In the genomic region with DNA sequence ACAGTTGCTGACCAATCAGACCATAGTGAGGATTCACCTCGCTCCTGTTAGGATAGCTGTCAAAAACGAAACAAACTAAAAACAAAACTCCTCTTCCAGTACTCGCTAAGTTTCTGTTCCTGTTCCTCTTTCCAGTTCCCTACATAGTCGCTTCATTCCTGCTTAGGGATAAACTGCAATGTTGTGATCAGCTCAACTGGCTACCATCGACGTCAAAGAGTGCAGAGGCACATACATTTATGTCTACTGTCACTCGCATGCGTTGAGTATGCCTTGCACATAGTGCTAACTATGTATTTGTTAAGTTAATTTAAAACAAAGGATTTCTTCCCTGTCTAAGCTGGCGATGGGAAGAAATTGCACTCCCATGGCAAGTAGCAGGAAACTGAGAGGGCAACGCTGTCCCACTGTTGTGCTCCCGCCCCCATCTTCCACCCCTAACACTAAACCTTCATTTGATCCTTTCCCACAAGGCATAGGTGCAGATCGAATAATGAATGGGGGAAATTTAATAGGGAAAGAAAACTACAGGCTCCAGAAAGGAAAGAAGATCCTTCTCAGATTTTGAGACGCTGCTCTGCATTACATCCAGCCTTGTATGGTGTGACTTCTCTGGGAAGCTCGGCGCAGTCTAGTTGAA, we compare ENCODE assay signal across 7 mouse cellular contexts. TPM values are rescaled to one million over a fixed set of nuclear protein-coding genes. Genes with fewer than 3 reads are reported as not detected.
A peak's percentile ranks its signal among the peaks of the same experiment; 100 is the strongest.
DNase-seq lines count a peak whose midpoint lies in the region; ATAC-seq and TF ChIP-seq lines count a peak whose summit lies in the region.

No protein-coding gene starts in this region.

- H3K27ac ChIP-seq in spleen, adult 2 months (ENCODE audit: insufficient read depth, low read length): peak overlapping the region; percentile 52
- H3K27ac ChIP-seq in forebrain, postnatal 0 days (ENCODE audit: low read depth, low read length): peak overlapping the region; percentile 66
- peak overlapping the region; percentile 72 for H3K27ac ChIP-seq in liver, embryonic 16.5 days (ENCODE audit: low read length)

- no peak for TF ChIP-seq CTCF in spleen, adult 2 months (IDR thresholded peaks at IDR 0.05; ENCODE audit: extremely low read depth, insufficient read depth, insufficient read length, insufficient replicate concordance)
- TF ChIP-seq CTCF in forebrain, postnatal 0 days (IDR thresholded peaks at IDR 0.05; ENCODE audit: low read depth): no peak

- H3K9ac ChIP-seq in forebrain, postnatal 0 days: peak overlapping the region; percentile 56
- H3K9ac ChIP-seq in liver, embryonic 16.5 days (ENCODE audit: low read depth, low read length): peak overlapping the region; percentile 75

- peaks cover 6% of the 10 kb centered on the region; the same call in 1 of the 2 replicates for H3K4me1 ChIP-seq in spleen, adult 2 months (ENCODE audit: control insufficient read depth, insufficient read depth, insufficient read length)
- peaks cover 21% of the 10 kb centered on the region for H3K4me1 ChIP-seq in forebrain, postnatal 0 days (ENCODE audit: insufficient read depth)
- peaks cover 33% of the 10 kb centered on the region for H3K4me1 ChIP-seq in liver, embryonic 16.5 days (ENCODE audit: control insufficient read depth, low read depth, low read length)

- no peaks in the 10 kb centered on the region for H3K36me3 ChIP-seq in spleen, adult 2 months (ENCODE audit: control insufficient read depth, insufficient read depth, low read length)
- H3K36me3 ChIP-seq in forebrain, postnatal 0 days (ENCODE audit: insufficient read depth): no peaks in the 10 kb centered on the region; the same call in 1 of the 2 replicates
- peaks cover 12% of the 10 kb centered on the region for H3K36me3 ChIP-seq in liver, embryonic 16.5 days (ENCODE audit: control insufficient read depth, insufficient read depth)

- no peaks in the 10 kb centered on the region for H3K9me3 ChIP-seq in forebrain, postnatal 0 days (ENCODE audit: low read length)
- H3K9me3 ChIP-seq in liver, embryonic 16.5 days (replicated peaks; ENCODE audit: control insufficient read depth, low read length): peaks cover 3% of the 10 kb centered on the region; the same call in 1 of the 2 replicates

- no peak for ATAC-seq in forebrain, postnatal 0 days
- no peak for ATAC-seq in liver, embryonic 16.5 days (ENCODE audit: low read depth)

- peak overlapping the region; percentile 64; the same call in 1 of the 2 replicates for H3K4me3 ChIP-seq in spleen, adult 2 months (ENCODE audit: extremely low read depth, insufficient read depth, insufficient read length)
- H3K4me3 ChIP-seq in forebrain, postnatal 0 days (ENCODE audit: low read depth, low read length): peak overlapping the region; percentile 49
- peak overlapping the region; percentile 71 for H3K4me3 ChIP-seq in liver, embryonic 16.5 days (ENCODE audit: low read depth, low read length)

- H3K4me2 ChIP-seq in forebrain, postnatal 0 days (ENCODE audit: low read depth): peak overlapping the region; percentile 81
- peak overlapping the region; percentile 91 for H3K4me2 ChIP-seq in liver, embryonic 16.5 days (ENCODE audit: low read depth, low read length)

- no peak for TF ChIP-seq POLR2A in spleen, adult 2 months (IDR thresholded peaks at IDR 0.05; ENCODE audit: low read depth, low read length)

- no peak for DNase-seq in spleen, adult 2 months (ENCODE audit: low read depth in 1 of 2, low spot score in 2 of 2)
- no peak for DNase-seq in spleen, postnatal 14 days (ENCODE audit: low spot score in 2 of 2)
- no peak for DNase-seq in forebrain, postnatal 0 days
- DNase-seq in right cerebral cortex, postnatal 36 days (ENCODE audit: low spot score in 2 of 2): no peak
- no peak for DNase-seq in gastrocnemius, postnatal 4 days (ENCODE audit: low spot score in 2 of 2)
- no peak for DNase-seq in frontal cortex, adult 2 months (ENCODE audit: extremely low spot score in 1 of 2, low spot score in 1 of 2)

- 17% methylated on average over 15 of the region's 15 CpGs for WGBS in spleen, adult 2 months
- WGBS in forebrain, postnatal 0 days: 27% methylated on average over 15 of the region's 15 CpGs
- 11% methylated on average over 15 of the region's 15 CpGs for WGBS in liver, embryonic 16.5 days (ENCODE audit: insufficient replicate concordance)

- H3K27me3 ChIP-seq in spleen, adult 2 months (ENCODE audit: control insufficient read depth, insufficient read depth, low read length): no peaks in the 10 kb centered on the region
- no peaks in the 10 kb centered on the region for H3K27me3 ChIP-seq in forebrain, postnatal 0 days (ENCODE audit: insufficient read depth, low read length)
- peaks cover 15% of the 10 kb centered on the region for H3K27me3 ChIP-seq in liver, embryonic 16.5 days (ENCODE audit: control insufficient read depth, insufficient read depth, low read depth, low read length)

RNA-seq across cellular contexts. Expression of a gene that starts 4.8 kb away (rescaled TPM):
- polyA plus RNA-seq in spleen, adult 2 months (2012; rRNA removed): 14.8 and 20.0 TPM in 2 replicates
- 181 and 199 TPM in 2 replicates for total RNA-seq in forebrain, postnatal 0 days (2014; rRNA removed)
- 58.0 and 58.7 TPM in 2 replicates for polyA plus RNA-seq in forebrain, postnatal 0 days (2015; fragmentation: Nextera tagmentation; extraction: Ambion mirVana)
- polyA plus RNA-seq in liver, embryonic 16.5 days (2015; fragmentation: Nextera tagmentation; extraction: Ambion mirVana): 21.2 and 24.4 TPM in 2 replicates
- total RNA-seq in gastrocnemius, postnatal 4 days (2021): 10 to 100 TPM; 37.1 to 42.7 TPM
- 54.3 and 57.7 TPM in 2 replicates for polyA plus RNA-seq in frontal cortex, adult 2 months (2012; rRNA removed)

RNA-seq across cellular contexts. Expression of a gene that starts 4.8 kb away (rescaled TPM):
- 0.06 and 0.23 TPM in 2 replicates for polyA plus RNA-seq in spleen, adult 2 months (2012; rRNA removed)
- 3.4 and 4.0 TPM in 2 replicates for total RNA-seq in forebrain, postnatal 0 days (2014; rRNA removed)
- polyA plus RNA-seq in forebrain, postnatal 0 days (2015; fragmentation: Nextera tagmentation; extraction: Ambion mirVana): 0.65 TPM in 2 replicates
- polyA plus RNA-seq in liver, embryonic 16.5 days (2015; fragmentation: Nextera tagmentation; extraction: Ambion mirVana): 0.15 and 0.19 TPM in 2 replicates
- total RNA-seq in gastrocnemius, postnatal 4 days (2021): under 1 TPM; 0.23 to 0.29 TPM
- polyA plus RNA-seq in frontal cortex, adult 2 months (2012; rRNA removed): 7.8 and 9.7 TPM in 2 replicates

RNA-seq across cellular contexts. Expression of a gene that starts 10.6 kb away (rescaled TPM):
- 13.2 and 21.2 TPM in 2 replicates for polyA plus RNA-seq in spleen, adult 2 months (2012; rRNA removed)
- total RNA-seq in forebrain, postnatal 0 days (2014; rRNA removed): 446 and 960 TPM in 2 replicates
- polyA plus RNA-seq in forebrain, postnatal 0 days (2015; fragmentation: Nextera tagmentation; extraction: Ambion mirVana): 111 and 146 TPM in 2 replicates
- 17.9 and 22.4 TPM in 2 replicates for polyA plus RNA-seq in liver, embryonic 16.5 days (2015; fragmentation: Nextera tagmentation; extraction: Ambion mirVana)
- 10 to 100 TPM in 1 of 2 experiments, 1 to 10 TPM in 1; 9.8 to 17.0 TPM for total RNA-seq in gastrocnemius, postnatal 4 days (2021)
- 174 and 184 TPM in 2 replicates for polyA plus RNA-seq in frontal cortex, adult 2 months (2012; rRNA removed)

RNA-seq across cellular contexts. Expression of a gene that starts 18.6 kb away (rescaled TPM):
- 55.6 and 62.0 TPM in 2 replicates for polyA plus RNA-seq in spleen, adult 2 months (2012; rRNA removed)
- 29.2 and 31.9 TPM in 2 replicates for total RNA-seq in forebrain, postnatal 0 days (2014; rRNA removed)
- polyA plus RNA-seq in forebrain, postnatal 0 days (2015; fragmentation: Nextera tagmentation; extraction: Ambion mirVana): 13.5 and 16.0 TPM in 2 replicates
- 8.2 and 8.7 TPM in 2 replicates for polyA plus RNA-seq in liver, embryonic 16.5 days (2015; fragmentation: Nextera tagmentation; extraction: Ambion mirVana)
- total RNA-seq in gastrocnemius, postnatal 4 days (2021): 10 to 100 TPM; 16.7 to 19.6 TPM
- 26.2 and 28.4 TPM in 2 replicates for polyA plus RNA-seq in frontal cortex, adult 2 months (2012; rRNA removed)

RNA-seq across cellular contexts. Expression of a gene that starts 20.6 kb away (rescaled TPM):
- polyA plus RNA-seq in spleen, adult 2 months (2012; rRNA removed): 157 and 230 TPM in 2 replicates
- total RNA-seq in forebrain, postnatal 0 days (2014; rRNA removed): 668 and 716 TPM in 2 replicates
- polyA plus RNA-seq in forebrain, postnatal 0 days (2015; fragmentation: Nextera tagmentation; extraction: Ambion mirVana): 583 and 608 TPM in 2 replicates
- polyA plus RNA-seq in liver, embryonic 16.5 days (2015; fragmentation: Nextera tagmentation; extraction: Ambion mirVana): 74.5 and 81.7 TPM in 2 replicates
- total RNA-seq in gastrocnemius, postnatal 4 days (2021): 100 to 1,000 TPM; 161 to 162 TPM
- polyA plus RNA-seq in frontal cortex, adult 2 months (2012; rRNA removed): 554 and 589 TPM in 2 replicates
